Mouse (Mus musculus): ENCODE data around the gene Nvl. TPM values are rescaled to one million over a fixed set of nuclear protein-coding genes. Genes with fewer than 3 reads are reported as not detected.

Nvl gene
- polyA plus RNA-seq, 2 experiments: 10.8 to 13.1 TPM

DNA sequence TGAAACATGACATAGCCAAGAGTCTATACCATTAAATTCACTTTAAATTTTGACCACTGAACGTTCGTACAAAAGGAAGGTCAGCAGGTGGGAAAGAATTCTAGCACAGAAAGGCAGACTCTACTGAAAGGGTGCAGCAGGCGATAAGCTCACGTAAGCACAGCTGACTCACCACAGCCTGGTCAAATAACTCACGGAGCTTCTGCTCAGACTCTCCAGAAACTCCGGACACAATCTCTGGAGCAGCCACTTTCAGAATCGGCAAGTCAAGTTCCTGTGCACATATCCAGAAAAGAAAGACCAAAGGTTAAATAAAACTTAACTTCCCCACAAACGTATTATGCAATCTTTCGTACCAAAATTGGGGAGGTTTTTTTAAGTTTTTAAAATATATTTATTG, 17.2 kb downstream of the Nvl start:
- Histone ChIP-seq H3K27me3 (ENCODE audit: control insufficient read depth, insufficient read depth, low read length) (no peaks in the 10 kb centered on the region), H3K9ac (replicated peaks) (no peak overlapping the region), H3K4me1 (replicated peaks; ENCODE audit: control insufficient read depth in 2 of 2, insufficient read depth in 2 of 2, low read length in 1 of 2) (no peaks in the 10 kb centered on the region), H3K36me3 (replicated peaks; ENCODE audit: control insufficient read depth, insufficient read depth, low read depth) (peaks cover 51% of the 10 kb centered on the region), H3K27ac (no peak overlapping the region), H3K4me3 (ENCODE audit: insufficient read depth in 1 of 2, low read depth in 2 of 2, low read length in 2 of 2) (no peak overlapping the region), H3K9me3 (ENCODE audit: control insufficient read depth, low read length) (no peaks in the 10 kb centered on the region), H3K4me2 (ENCODE audit: low read depth) (no peak overlapping the region)
- TF ChIP-seq EP300 (IDR thresholded peaks at IDR 0.05; ENCODE audit: low read depth) (no peak), CTCF (IDR thresholded peaks at IDR 0.05; ENCODE audit: low read depth) (no peak)
- no peak for ATAC-seq (ENCODE audit: insufficient read depth)
- no peak for DNase-seq (ENCODE audit: low read depth in 3 of 3, low spot score in 3 of 3)
- 81% methylated on average over 9 of the region's 9 CpGs for whole genome bisulfite sequencing (ENCODE audit: insufficient replicate concordance)

- TF ChIP-seq EP300 (IDR thresholded peaks at IDR 0.05; ENCODE audit: low read depth) (no peak), CTCF (IDR thresholded peaks at IDR 0.05; ENCODE audit: low read depth) (no peak)
- DNase-seq (ENCODE audit: low read depth in 3 of 3, low spot score in 3 of 3) (no peak), ATAC-seq (ENCODE audit: insufficient read depth) (no peak)
- no peak overlapping the region for H3K27ac ChIP-seq
- peaks cover 53% of the 10 kb centered on the region for H3K36me3 ChIP-seq (replicated peaks; ENCODE audit: control insufficient read depth, insufficient read depth, low read depth)
- no peak overlapping the region for H3K4me2 ChIP-seq (ENCODE audit: low read depth)
- H3K4me1 ChIP-seq (replicated peaks; ENCODE audit: control insufficient read depth in 2 of 2, insufficient read depth in 2 of 2, low read length in 1 of 2): no peaks in the 10 kb centered on the region
- WGBS (ENCODE audit: insufficient replicate concordance): 84% methylated on average over 3 of the region's 3 CpGs
- H3K9me3 ChIP-seq (ENCODE audit: control insufficient read depth, low read length): no peaks in the 10 kb centered on the region
- H3K4me3 ChIP-seq (ENCODE audit: insufficient read depth in 1 of 2, low read depth in 2 of 2, low read length in 2 of 2): no peak overlapping the region
- no peak overlapping the region for H3K9ac ChIP-seq (replicated peaks)
- no peaks in the 10 kb centered on the region for H3K27me3 ChIP-seq (ENCODE audit: control insufficient read depth, insufficient read depth, low read length)
Measured at GRCm38 (mm10) chr1:181125916-181126315, 18.1 kb downstream of the Nvl start.

GRCm38 (mm10) chr1:181124145-181124544, 19.9 kb downstream of the Nvl start:
- Histone ChIP-seq H3K4me1 (replicated peaks; ENCODE audit: control insufficient read depth in 2 of 2, insufficient read depth in 2 of 2, low read length in 1 of 2) (no peaks in the 10 kb centered on the region), H3K4me3 (ENCODE audit: insufficient read depth in 1 of 2, low read depth in 2 of 2, low read length in 2 of 2) (no peak overlapping the region), H3K9ac (replicated peaks) (no peak overlapping the region), H3K27me3 (ENCODE audit: control insufficient read depth, insufficient read depth, low read length) (no peaks in the 10 kb centered on the region), H3K27ac (no peak overlapping the region), H3K9me3 (ENCODE audit: control insufficient read depth, low read length) (no peaks in the 10 kb centered on the region), H3K4me2 (ENCODE audit: low read depth) (no peak overlapping the region), H3K36me3 (replicated peaks; ENCODE audit: control insufficient read depth, insufficient read depth, low read depth) (peaks cover 50% of the 10 kb centered on the region)
- no peak for DNase-seq (ENCODE audit: low read depth in 3 of 3, low spot score in 3 of 3)
- no peak for TF ChIP-seq EP300 (IDR thresholded peaks at IDR 0.05; ENCODE audit: low read depth)
- no peak for TF ChIP-seq CTCF (IDR thresholded peaks at IDR 0.05; ENCODE audit: low read depth)
- no peak for ATAC-seq (ENCODE audit: insufficient read depth)
- WGBS (ENCODE audit: insufficient replicate concordance): 90% methylated on average over 2 of the region's 2 CpGs

- DNase-seq (ENCODE audit: low read depth in 3 of 3, low spot score in 3 of 3) (no peak), ATAC-seq (ENCODE audit: insufficient read depth) (no peak)
- Histone ChIP-seq H3K27ac (no peak overlapping the region), H3K27me3 (ENCODE audit: control insufficient read depth, insufficient read depth, low read length) (no peaks in the 10 kb centered on the region), H3K9ac (replicated peaks) (no peak overlapping the region), H3K4me3 (ENCODE audit: insufficient read depth in 1 of 2, low read depth in 2 of 2, low read length in 2 of 2) (no peak overlapping the region), H3K9me3 (ENCODE audit: control insufficient read depth, low read length) (no peaks in the 10 kb centered on the region), H3K36me3 (replicated peaks; ENCODE audit: control insufficient read depth, insufficient read depth, low read depth) (peaks cover 47% of the 10 kb centered on the region), H3K4me1 (replicated peaks; ENCODE audit: control insufficient read depth in 2 of 2, insufficient read depth in 2 of 2, low read length in 1 of 2) (no peaks in the 10 kb centered on the region), H3K4me2 (ENCODE audit: low read depth) (no peak overlapping the region)
- TF ChIP-seq CTCF (IDR thresholded peaks at IDR 0.05; ENCODE audit: low read depth) (no peak), EP300 (IDR thresholded peaks at IDR 0.05; ENCODE audit: low read depth) (no peak)
- WGBS (ENCODE audit: insufficient replicate concordance): 85% methylated on average over 4 of the region's 4 CpGs
Measured at GRCm38 (mm10) chr1:181117112-181117511, 26.9 kb downstream of the Nvl start.

DNA sequence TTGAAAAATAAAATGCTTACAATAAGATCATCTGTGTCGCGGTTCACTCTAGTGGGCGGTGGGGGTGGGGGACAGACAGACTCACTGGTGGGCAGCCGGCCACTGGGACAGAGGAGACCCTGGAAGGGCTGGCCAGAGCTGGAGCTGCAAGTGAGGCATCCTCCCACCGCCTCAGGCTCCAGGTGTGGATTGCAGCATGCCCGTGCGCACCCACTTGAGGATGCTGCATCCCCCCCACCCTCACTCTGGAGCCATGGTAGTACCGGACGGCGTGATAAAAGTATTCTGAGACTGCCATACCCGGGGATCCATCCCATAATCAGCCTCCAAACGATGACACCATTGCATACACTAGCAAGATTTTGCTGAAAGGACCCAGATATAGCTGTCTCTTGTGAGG, 54.0 kb downstream of the Nvl start:
- H3K9me3 ChIP-seq (ENCODE audit: control insufficient read depth, low read length): no peaks in the 10 kb centered on the region
- ATAC-seq (ENCODE audit: insufficient read depth) (no peak), DNase-seq (ENCODE audit: low read depth in 3 of 3, low spot score in 3 of 3) (no peak)
- no peaks in the 10 kb centered on the region for H3K4me1 ChIP-seq (replicated peaks; ENCODE audit: control insufficient read depth in 2 of 2, insufficient read depth in 2 of 2, low read length in 1 of 2)
- H3K27ac ChIP-seq: no peak overlapping the region
- 67% methylated on average over 12 of the region's 12 CpGs for WGBS (ENCODE audit: insufficient replicate concordance)
- peaks cover 28% of the 10 kb centered on the region for H3K36me3 ChIP-seq (replicated peaks; ENCODE audit: control insufficient read depth, insufficient read depth, low read depth)
- H3K9ac ChIP-seq (replicated peaks): no peak overlapping the region
- TF ChIP-seq EP300 (IDR thresholded peaks at IDR 0.05; ENCODE audit: low read depth) (no peak), CTCF (IDR thresholded peaks at IDR 0.05; ENCODE audit: low read depth) (no peak)
- no peaks in the 10 kb centered on the region for H3K27me3 ChIP-seq (ENCODE audit: control insufficient read depth, insufficient read depth, low read length)
- no peak overlapping the region for H3K4me2 ChIP-seq (ENCODE audit: low read depth)
- H3K4me3 ChIP-seq (ENCODE audit: insufficient read depth in 1 of 2, low read depth in 2 of 2, low read length in 2 of 2): no peak overlapping the region
